Mouse (Mus musculus) kidney, adult 2 months (tissue): ENCODE measurements around the gene Zranb2.

ENCODE experiments used
- CTCF ChIP-seq: fragments of 200-500 bp; conservative IDR thresholded peaks from 2 replicates; pipeline ENCODE4 v1.5.1; 2011; ENCODE audit warnings: low read depth, mild to moderate bottlenecking, control low read depth, low read length, moderate library complexity, mixed read lengths; ENCODE audit not compliant: insufficient read depth, insufficient read length
- POLR2A ChIP-seq: fragments of 200-500 bp; IDR thresholded peaks from one replicate; pipeline ENCODE4 v1.6.1; 2011; ENCODE audit warnings: low read depth, low read length, control low read depth

- TF ChIP-seq POLR2A (no peak), CTCF (no peak)
These were observed 33.7 kb downstream of the Zranb2 start for GRCm38 (mm10) chr3:157567566-157568132.
